Mouse (Mus musculus): ENCODE data around the gene Klhdc9.

The Klhdc9 gene

DNA sequence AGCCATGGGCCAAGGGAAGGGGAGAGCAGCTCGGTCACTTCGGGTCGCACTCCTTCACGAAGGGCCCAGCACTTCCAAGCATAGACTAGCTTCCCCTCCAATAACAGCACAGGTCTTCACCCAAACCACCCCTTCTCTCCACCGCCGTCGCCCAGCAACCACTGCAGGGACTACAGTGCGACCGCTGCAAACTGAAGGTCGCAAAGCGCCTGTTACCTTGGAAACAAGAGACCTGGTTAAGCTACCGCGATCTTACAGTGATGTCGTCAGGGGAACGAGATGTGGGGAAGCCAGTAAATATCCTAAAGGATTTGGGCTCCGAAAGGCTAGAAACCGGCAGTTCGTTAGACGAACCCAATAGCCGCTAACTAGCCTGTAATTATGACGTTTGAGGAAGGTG lies at the start of gene Klhdc9:
Klhdc9 (minus strand) TSS at position 143 of the 400 bp plus-strand sequence.
- DNase-seq (ENCODE audit: low spot score) = peak; percentile 89

DNA sequence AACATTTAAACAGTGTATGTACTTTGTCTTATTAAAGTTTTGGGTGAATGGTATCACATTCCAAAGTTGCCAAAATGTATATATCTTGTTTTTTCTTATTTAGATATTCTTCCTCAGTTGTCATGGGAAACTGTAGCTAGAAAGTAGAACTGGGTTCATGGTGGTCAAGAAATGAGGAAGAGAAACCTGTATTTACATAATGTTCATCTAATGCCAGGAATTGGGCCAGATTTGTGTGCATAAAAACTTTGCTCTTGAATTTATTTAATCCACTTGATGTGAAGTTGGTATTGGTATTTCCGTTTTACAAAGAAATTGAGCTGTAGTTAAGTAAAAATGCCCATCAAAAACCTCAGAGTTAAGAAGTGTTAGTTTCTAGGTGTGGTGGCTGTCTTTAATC lies 49.6 kb upstream of the Klhdc9 start:
- no peak for DNase-seq (ENCODE audit: low spot score)

DNA sequence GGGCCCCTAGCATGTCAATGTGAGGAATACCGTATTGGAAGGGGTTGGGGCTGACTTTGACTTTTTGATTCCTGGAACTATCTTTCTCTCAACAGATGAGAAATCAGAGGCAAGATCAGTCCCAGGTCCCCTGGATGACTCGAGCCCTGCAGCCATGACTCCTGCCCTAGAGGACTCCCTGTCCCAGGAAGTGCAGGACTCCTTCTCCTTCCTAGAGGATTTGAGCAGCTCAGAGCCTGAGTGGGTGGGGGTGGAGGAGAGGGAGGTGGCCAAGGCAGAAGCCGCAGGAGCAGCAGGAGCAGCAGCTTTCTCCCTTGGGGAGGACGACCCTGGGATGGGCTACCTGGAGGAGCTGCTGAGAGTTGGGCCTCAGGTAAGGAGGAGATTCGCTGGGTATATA lies 46.7 kb upstream of the Klhdc9 start:
- DNase-seq (ENCODE audit: low spot score) = no peak

DNA sequence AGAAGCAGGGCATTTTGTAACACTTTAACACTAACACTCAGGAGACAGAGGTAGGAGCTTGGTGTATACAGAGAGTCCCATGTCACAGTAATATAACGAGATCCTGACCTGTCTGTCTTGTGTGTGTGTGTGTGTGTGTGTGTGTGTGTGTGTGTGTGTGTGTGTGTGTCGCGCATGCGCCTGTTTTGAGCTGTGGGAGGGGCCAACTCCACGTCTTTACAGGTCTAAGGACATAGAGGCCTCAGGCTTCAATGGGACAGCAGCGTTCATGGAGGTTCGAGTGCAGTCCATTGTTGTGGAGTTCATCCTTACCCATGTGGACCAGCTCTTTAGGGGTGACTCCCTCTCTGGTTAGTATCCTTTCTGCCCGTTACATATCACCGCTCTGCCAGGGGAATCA lies 42.4 kb upstream of the Klhdc9 start:
- no peak for DNase-seq (ENCODE audit: low spot score)

DNA sequence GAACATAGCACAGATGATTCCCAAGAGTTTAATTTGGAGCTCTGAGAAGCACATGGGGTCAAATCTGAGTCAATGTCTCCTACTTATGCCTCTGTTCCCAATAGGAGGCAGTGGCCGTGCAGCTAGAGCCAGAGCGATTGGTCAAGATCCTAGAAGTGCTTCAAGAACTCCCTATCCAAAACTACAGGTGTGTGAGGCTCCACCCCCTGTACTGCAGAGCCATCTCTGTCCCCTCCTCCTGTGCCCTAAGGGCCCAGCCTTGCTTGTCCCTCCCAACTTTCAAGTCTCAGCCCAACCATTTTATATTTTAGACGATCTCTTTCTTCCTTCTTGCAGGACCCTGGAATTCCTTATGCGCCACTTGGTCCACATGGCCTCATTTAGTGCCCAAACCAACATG lies 41.2 kb upstream of the Klhdc9 start:
- DNase-seq (ENCODE audit: low spot score) = no peak

DNA sequence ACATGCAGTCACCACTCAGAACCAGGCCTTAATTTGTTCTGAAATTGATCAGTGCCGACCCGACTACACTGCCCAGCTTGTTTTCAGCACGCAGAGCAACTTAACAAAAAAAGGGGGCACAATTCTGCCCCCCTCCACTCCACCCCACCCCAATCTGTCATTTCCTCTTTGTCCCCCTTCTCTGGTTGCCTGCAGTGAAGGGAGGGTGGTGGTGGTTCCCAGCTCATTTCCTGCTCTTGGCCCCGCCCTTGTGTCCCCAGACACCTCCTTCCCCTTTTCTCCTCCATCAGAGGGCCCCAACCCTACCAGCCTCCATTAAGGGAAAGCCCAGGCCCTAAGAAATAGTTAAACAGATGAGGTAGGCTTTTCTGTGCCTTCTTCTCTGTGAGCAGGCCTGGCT lies 29.5 kb upstream of the Klhdc9 start:
- DNase-seq (ENCODE audit: low spot score) = no peak

DNA sequence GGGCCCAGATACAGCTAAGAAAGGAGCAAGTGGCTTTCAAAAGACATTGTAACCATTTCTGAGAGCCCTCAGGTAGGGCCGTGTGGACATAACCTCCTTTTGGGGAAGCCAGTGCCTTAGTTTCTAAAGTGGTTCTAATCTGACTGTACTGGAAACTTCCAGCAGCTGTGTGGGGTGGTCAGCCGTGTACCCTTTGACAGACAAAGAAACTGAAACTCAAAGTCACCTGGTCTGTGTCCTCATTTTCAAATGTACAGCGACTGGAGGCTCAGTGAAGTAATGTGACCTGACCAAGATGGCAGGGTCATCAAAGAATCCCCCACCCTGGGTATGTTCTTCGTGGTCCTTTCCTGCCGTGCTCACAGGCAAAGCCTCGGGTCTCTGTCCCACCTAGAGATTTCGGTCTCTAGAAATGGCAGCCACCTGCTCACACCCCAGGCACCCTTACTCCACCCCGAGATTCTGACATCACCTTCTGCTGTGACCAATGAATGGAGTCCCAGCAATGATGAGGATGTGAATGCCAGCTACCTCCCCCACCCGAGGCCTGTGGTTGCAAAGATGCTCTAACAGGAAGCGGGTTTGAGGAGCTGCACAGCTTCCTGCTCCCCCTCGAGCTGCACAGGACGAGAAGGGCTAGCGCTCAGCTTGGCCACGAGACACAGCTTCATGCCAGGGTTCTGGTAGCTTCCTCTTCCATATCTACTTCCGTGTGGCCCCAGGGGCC lies 27.9 kb upstream of the Klhdc9 start, which contains the start of gene Arhgap30:
Arhgap30 (plus strand) TSS at position 579 of the 727 bp plus-strand sequence.
- peak; percentile 60 for DNase-seq (ENCODE audit: low spot score)

DNA sequence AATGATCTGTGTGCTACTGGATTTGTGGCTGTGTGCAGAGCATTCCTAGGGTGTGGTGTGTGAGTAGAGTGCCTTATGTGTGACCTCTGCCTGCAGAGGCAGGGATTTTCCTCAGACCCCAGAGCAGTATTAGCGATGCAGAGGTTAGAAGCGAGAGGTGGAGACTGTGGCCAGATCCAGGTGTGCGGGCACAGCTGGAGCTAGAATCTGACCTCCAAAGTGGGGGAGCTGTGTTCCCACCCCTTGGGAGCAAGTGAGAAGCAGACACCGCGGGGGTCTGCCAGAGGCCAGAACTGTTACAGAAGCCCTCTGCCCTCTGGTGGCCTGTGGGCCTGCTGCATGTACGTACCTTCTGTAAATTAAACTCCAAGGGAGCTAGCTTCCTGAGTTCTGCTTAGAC lies 26.5 kb upstream of the Klhdc9 start:
- DNase-seq (ENCODE audit: low spot score) = no peak

DNA sequence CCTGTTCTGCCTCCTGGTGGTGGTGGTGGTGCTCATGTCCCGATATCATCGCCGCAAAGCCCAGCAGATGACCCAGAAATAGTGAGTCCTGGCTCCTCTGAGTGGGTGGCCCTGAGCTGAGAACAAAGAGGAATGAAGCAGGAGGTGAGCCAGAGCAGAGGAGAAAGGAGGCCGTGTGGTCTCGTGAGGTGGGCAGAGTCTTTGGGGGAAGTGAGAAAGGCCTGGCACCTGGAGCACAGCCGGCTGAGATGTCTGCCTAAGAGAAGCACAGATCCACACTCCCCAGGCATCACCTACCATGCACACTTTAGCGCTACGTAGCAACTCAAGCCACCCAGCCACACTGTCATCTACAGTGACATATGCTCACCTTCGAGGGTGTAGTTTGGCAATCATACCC lies 24.6 kb upstream of the Klhdc9 start:
- no peak for DNase-seq (ENCODE audit: low spot score)

DNA sequence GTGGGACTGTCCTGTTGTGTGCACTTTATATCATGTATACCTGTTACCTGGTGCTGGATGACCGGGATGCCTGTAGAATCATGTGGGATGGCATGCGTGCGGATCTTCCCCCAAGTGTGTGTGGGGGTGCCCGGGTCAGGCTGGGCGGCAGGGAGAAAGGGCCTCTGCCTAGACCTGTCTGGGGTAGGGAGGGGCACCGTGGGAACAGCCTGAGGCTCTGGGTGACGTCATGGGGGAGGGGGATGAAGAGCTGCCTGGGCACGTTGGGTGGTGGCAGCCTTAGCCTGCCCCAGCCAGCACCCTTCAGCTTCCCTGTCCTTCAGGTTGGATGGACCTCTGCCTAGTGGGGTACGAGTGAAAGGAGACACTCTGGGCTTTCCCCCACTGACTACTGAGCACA lies 23.8 kb upstream of the Klhdc9 start:
- DNase-seq (ENCODE audit: low spot score) = no peak

DNA sequence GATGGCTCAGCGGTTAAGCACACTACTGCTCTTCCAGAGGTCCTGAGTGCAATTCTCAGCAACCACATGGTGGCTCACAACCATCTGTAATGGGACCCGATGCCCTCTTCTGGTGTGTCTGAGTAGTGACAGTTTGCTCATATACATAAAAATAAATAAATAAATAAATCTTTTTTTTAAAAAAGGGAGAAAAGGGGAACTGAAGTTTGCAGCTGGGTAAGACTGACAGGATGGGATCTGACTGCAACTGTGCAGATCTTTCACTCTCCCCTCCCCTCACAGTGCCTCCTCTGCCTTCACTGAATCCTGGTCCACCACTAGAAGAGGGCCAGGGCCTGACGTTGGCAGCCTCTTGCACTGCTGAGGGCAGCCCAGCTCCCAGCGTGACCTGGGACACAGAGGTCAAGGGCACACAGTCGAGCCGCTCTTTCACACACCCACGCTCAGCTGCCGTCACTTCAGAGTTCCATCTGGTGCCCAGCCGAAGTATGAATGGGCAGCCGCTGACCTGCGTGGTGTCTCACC lies 21.6 kb upstream of the Klhdc9 start:
- no peak for DNase-seq (ENCODE audit: low spot score)

DNA sequence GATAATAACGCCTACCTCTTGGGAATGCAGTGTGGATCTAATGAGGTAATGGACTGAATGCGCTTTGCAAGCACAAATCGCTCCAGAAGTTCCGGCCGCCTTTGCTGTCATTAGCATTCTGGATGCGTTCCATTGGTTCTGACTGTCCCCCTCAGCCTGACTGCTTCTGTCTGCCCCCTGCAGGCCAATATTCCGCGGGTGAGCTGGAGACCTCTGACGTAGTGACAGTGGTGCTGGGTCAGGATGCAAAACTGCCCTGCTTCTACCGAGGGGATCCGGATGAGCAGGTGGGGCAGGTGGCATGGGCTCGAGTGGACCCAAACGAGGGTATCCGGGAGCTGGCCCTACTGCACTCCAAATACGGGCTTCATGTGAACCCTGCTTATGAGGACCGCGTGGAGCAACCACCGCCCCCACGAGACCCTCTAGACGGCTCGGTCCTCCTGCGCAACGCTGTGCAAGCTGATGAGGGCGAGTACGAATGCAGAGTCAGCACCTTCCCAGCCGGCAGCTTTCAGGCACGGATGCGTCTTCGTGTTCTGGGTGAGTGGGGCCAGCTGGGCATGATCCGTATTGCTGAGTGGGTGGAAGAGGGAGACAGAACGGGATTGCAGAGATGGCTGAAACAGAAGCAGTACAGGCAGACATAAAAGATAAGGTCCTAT lies 19.5 kb upstream of the Klhdc9 start:
- DNase-seq (ENCODE audit: low spot score) = peak; percentile 86

DNA sequence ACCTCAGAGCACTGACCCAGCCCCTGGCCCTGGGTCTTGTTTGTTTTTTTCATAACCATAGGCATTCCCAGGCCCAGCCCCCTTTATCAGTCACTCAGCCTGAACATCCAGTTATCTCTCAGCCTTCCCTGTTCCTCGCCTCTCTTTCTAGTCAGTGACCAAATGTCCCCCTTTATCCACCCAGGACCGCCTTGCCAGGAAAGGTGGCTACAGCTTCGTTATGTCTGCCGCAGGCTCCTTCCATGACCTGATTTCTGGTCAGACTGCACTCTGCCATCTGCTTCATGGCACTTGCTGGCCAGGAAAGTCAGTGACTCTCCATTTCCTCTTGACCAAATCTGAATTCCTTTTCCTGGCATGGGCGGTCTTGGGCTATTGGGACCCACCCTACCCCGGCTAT lies 17.7 kb upstream of the Klhdc9 start:
- no peak for DNase-seq (ENCODE audit: low spot score)

DNA sequence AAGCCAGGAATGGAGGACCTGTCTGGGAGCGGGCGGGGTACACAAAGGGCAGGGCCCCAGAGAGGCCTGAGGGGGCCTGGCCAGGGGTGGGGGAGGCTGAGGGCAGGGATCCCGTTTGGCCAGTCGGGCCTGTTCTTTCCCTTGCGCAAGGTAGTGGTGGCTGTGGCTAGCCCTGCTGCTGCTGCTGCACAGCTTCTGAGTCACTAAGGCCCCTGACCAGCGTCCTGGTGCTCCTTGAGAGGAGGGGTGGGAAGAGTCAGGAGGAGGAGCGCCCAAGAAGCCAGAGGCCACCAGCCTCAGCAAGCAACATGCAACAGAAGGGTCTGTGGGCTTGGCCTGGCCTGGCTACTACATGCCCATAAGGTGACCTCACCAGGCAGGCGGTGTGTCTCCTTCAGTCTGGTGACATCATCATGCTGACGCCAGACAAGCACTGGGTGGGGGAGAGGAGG lies 15.1 kb upstream of the Klhdc9 start:
- no peak for DNase-seq (ENCODE audit: low spot score)

DNA sequence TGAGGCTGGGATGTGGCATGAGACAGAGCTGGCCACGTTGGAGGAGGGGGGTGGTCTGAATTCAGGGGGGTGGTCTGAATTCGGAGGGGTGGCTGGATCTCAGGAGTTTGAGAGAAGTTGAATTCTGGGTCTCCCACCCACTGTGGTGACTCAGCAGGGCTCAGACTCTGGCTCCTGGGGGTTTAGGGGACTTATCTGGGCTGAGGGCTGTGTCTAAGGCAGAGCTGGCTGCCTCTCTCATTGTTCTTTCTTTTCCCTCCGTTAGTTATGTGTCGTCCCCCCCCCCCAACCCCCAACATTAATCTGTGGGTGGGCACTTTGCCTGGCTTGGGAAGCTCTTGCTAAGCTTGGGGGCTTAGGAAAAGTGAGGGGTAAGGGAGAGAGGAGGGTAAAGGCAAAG lies 13.3 kb upstream of the Klhdc9 start:
- DNase-seq (ENCODE audit: low spot score) = no peak

DNA sequence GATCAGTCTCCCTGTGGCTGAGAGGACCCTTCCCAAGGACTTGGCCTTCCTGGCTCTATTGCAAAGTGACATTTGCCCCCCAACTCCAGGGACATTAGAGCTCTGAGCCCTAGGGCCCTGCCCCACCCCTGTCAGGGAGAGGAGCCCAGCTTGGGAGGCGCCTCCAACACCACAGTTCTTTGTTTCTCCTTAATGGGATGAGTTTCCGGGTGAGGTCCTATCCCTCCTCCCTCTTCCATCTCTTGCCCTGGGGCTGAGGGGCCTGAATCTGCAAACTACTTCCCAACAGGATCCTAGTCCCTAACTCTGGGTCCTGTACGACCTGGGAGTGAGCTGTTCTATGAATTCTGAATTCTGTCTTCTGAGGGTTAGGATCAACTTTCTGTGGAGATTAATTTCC lies 12.3 kb upstream of the Klhdc9 start:
- no peak for DNase-seq (ENCODE audit: low spot score)

DNA sequence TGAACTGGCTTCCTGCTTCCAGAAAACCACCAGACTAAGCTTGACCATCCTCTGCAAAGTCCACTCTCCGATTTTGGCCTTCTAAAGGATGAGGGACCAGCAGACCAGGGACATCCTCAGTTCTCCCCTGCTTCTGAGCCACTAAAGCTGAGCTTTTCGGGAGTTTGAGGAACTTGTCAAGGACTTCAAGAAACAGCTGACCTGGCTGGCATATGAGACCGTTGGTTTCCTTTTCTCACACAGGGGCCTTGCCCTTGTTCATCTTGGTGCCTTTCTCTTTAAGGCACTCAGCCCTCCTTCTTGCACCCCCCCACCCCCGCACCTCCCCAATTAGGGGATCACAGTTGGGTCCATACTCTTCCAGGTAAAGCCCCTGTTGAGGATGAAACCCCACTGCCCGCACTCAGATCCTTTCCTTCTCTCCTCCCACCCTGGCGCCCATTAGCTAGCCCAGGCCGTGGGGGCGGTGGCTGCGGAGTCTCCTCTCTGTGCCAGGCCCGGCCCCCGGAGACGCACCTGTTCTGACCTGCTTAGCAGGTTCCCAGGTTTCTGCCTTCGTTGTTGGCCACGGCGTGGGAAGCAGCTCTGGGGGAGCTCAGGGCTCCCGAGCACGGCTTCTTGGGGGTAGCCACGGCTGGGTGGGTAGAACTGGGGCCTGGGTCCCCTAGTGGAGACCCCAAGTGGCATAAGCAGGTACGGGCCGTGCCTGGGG lies 9.4 kb upstream of the Klhdc9 start, which contains the start of gene Nectin4:
Nectin4 (plus strand) TSS at position 255 of the 712 bp plus-strand sequence.
- no peak for DNase-seq (ENCODE audit: low spot score)

DNA sequence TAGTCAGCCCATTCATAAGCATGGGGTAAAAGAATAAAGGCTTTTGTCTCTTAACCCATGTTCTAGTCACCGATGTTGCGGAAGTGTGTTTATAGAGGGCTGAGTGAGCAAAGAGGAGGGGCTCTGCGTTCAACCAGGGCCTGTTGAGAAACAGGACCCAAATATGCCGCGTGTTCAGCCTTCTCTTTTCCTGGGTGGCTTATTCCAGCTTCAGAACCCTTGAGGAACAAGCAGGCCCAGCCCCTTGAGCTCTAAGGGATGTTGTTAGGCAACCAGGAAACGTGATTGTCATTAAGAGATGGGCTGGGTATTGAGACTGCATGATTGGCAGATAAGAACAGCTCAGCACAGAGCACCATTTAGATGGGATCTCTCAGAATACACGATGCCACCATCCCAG lies 5.3 kb upstream of the Klhdc9 start:
- DNase-seq (ENCODE audit: low spot score) = no peak

DNA sequence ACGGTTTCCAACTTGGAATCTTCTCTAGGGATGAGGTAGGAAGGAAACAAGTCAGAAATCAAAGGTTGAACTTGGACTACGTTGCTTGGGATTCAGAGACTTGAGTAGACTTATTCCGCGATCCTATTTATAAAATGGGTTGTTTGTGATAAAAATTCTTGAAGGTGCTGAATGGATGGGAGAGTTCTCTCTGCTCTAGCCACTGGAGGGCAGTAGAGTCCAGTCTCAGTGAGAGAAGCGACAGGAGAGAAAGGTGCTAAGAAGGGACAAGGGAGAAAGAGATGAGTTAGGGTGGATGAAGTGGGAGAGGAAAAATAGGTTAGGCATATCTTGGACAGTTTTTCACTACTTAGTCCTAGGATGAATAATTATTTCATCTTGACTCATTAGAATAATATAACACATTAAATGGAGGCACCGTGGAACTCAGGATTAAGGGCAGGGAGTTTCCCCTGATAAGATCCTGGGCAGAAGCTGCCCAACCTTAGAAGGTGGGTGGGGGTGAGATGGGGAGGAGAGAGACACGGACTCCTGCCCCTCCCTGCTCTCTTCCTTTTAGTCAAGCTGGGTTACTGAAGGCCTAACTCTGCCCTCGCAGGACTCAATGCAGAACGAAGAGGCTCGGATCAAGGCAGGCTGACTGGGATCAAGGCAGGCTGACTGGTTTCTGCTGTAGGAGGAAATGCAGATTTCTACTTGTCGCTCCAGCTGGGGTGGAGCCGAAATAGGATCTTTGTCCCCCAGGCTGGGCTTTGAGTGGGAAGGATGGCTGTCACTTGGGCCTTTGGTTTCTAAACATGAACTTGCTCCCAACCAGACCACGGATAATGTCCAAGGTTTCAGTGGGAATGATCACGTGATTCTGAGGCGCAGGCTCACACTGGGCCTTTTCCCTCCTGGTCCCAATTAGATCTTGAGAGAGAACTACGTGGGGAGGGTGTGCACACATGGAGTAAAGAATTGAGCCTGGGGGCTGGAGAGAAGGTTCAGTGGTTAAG lies 807 bp upstream of the Klhdc9 start:
- peak; percentile 78 for DNase-seq (ENCODE audit: low spot score)

DNA sequence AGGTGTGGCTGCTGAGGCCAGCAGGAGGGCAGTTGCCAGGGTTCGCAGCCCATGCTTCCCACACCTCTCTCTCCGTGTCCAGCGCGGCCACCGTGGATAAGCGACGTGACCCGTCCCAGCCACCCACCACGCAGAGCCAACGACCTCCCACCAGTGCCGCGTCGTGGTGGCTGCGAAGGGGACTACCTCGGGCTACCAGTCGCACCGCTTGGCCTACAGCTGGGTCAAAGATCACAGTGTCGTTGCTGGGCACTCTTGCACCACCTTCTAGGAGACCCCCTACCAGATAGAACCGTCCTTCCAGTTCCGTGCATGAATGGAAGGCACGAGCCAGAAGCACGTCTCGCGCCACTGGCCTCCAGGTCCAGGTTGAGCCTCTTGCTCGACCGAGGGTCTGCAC lies 345 bp downstream of the Klhdc9 start:
- DNase-seq (ENCODE audit: low spot score) = peak; percentile 42

DNA sequence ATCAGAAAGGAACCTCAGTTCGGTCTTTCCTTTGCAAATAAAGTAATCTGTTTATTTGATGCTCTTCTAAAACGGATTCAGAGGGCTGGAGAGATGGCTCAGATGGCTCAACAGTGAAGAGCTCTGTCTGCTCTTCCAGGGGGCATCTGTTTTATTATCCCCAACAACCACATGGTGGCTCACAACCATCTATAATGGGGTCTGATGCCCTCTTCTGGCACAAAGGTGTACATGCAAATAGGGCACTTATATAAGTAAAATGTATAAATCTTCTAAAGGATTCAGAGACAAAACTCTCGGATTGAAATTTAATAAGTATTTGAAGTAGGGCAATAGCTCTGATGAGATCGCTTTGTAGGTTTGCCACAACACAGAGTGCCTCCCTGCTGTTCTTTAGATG lies 2.2 kb downstream of the Klhdc9 start:
- DNase-seq (ENCODE audit: low spot score) = peak; percentile 44

DNA sequence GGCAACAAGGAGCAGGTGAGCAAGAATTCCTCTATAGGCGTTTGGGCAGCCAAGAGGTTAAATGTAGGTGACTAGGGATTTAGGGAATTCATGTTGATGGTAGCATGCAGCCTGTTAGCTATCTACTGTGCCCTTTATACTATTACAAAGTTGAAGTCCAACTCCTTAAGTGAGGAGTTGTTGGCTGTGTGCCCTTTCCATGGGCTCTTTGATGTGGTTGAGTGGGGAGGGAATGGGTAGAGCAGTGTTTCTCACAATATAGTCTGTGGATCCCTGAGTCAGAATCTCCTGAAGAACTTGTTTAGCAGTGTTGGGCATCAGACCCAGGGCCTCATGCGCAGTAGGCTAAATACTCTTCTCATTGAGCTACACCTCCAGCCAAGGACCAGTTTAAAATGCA lies 3.8 kb downstream of the Klhdc9 start:
- no peak for DNase-seq (ENCODE audit: low spot score)
